Mouse (Mus musculus): ENCODE data around the gene Zfp677.
"Not testable (repeated sequence)": the region's sequence is repeated elsewhere in the genome, so short reads cannot be mapped to it uniquely, and the experiment has no call there.

The Zfp677 gene

DNA sequence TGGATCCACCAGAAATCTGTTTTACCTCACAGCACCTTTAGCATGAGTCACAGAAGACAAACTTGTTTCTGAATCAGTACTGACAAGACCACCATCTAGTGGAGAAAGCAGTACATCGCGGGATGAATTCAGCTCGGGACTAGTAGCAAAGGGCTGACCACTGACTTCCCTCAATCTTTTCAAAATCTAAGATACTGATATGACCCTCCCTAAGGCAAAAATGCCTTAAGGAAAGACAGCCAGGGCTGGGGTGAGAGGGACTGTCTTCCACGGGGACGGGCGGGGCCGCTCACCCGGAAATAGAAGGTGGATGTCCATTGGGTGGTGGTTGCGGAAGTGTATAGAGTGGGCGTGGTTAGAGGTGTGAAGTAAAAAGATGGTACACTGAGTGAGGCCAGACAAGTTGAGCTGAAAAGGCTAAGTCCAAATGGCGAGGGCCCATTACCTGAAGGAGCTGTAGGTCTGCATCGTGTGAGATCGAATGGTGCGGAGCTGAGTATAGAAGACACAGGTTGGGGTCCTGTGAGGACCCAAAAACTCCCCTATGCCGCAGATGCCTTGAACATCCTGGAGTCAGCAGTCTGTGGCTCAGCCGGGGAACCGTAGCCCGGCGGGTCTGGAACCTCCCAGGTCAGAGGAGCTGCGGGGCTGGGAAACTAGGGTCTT lies at the start of gene Zfp677:
Zfp677 (plus strand) TSS at position 358 of the 666 bp plus-strand sequence.
- DNase-seq: peak; percentile 72 to 73

DNA sequence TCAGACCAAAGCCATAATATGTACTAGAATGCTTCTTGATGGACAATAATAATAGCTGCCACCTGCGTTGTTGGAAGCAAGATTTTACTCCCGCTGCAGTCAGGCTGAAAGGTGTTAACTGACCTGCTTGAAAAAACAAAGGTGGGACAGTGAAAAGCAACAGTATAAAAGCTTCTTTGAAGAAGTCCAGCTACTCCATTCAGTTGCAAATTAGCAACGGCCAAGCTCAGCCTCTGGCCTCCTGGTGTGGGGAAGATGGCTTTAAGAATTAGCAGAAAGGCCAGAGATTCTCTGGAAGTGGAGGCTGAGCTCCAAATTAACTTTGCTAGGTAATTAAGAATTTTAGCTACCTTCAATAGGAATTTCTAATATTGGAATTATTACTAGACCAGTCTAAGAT lies 15.5 kb upstream of the Zfp677 start:
- DNase-seq: not testable (repeated sequence)

DNA sequence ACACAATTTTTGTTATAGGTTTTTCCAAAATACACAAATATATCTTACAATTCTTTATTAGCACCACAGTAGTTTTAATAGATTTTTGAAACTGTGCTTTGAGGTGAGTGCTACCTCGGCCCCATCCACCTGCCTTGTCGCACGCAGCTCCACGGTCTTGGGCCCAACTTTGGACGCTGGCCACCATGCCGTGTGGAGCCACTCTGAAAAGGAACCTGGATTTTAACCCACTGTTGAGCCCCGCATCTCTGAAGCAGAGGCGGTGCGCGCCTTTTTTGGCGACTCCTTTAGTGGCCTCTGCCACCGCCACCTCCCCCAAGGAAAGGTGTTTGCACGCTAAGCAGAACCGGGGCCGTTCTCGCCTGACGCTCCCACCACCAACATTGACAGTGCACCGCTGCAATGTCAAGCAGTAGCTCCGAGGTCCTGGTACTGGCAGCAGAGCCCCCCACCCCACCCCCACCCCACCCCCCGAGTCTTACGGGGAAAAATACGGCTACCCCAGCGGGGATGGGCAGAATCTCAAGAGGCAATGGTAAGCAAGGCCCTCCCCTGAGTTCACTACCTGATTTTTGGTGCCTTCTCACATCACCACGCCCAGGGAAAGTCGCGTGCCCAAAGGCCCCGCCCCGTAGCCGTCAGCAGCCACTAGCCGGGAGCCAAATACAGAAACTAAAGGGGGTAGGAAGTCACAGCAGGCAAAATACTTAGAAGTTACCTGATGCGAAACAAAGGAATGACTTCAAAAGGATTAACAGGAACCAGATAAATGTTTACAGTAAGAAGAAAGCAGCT lies 13.4 kb upstream of the Zfp677 start:
- DNase-seq: peak; percentile 9 to 27

DNA sequence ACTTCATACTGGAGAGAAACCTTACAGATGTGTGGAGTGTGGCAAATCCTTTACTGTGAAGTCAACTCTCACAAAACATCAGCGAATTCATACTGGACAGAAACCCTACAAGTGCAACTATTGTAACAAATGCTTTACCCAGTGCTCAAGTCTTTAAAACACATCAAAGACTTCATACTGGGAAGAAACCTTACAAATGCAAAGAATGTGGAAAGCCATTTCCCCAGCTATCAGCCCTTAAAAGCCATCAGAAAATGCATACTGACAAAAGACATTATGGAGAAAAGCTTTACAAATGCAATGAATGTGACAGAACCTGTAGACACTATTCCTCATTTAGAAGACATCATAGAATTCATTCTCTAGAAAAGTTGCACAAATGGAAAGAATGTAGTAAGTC lies 8.2 kb upstream of the Zfp677 start:
- no peak for DNase-seq

DNA sequence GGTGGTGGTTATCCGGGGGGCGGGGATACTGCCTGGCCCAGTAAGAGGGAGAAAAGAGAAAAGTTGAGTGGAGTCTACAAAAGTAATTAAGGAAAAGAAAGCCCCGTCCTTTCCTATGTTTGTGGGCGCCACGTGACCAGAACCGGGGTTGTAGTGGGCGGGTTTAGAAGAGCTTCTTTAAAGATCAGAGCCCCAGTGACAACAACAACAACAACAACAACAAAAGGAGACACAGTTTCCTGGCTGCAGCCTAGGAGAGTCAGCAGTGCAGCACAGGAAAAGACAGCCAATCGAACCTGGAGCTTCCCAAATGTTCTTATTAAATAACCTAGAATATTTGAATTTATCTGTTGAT lies 486 bp downstream of the Zfp677 start:
- peak; percentile 7 to 37 for DNase-seq

DNA sequence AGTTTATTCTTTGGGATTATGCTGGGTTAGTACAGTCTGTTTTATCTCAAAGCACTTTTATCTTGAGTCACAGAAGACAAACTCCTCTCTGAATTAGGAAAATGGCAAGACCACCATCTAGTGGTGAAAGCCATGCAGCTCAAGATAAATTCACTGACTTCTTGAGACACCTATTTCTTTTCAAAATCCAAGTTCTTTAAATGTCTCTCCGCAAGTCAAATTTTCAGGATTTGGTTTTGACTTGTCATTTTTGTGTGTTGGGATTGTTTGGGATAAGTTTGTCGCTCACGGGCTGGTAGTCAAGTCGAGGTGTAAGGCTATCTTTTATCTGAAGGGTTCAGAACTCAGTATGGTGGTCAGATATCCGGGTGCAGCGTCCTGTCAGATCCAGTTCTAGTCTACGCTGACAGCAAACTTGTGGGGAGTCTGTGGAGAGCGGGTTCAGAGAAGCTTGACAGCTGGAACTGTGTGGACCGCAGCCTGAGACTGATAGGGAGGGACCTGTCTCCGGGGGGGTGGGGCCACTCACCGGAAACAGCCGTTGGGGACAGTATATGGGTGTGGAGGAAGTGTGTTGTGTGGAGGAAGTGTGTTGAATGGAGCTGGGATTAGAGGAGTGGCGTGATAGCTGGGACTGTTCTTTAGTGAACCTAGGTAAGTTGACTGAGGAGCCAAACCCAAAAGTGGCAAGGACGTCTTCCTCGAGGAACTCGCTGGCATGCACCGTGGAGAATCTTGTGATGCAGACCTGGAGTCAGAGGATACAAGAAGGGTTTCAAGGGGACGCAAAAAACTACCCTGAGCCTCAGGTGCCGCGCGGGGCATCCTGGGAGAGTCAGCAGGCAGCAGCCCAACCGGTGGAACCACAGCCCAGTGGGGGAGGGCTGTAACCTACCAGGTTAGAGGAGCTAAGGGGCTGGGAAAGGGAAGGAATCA lies 39.4 kb downstream of the Zfp677 start, which contains the start of gene Zfp54:
Zfp54 (plus strand) TSS at position 564 of the 936 bp plus-strand sequence.
- peak; percentile 84 to 88 for DNase-seq

DNA sequence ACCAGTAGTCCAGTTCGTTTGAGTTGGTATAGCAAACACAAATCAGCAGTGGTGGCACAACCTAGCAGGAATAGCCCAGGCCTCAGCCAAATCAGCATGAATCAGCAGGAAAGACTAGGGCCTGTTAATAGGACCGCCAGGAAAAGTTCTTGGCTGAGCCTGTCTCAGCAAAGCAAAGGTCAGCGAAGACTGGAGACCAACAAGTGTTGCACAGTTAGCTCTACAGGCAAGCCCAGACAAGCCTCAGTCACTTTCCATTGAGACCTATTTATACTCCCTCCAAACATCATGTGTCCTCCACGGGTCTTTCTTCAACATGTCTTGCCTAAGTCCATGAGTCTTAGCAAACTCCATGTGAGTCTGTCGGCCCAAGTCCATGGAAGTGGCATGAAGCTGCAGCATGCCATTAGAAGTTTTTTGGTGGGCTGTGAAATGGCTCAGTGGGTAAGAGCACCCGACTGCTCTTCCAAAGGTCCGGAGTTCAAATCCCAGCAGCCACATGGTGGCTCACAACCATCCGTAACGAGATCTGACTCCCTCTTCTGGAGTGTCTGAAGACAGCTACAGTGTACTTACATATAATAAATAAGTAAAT lies 55.4 kb downstream of the Zfp677 start:
- DNase-seq: peak in 1 of 2 experiments; percentile 9

All from kidney, postnatal 36 days (tissue).